Mouse (Mus musculus) adrenal gland, postnatal 10 days (tissue): ENCODE results near the gene Gm136. TPM values are rescaled to one million over a fixed set of nuclear protein-coding genes. Genes with fewer than 3 reads are reported as not detected.
A peak's percentile ranks its signal among the peaks of the same experiment; 100 is the strongest.

Source experiments
- DNase-seq: peaks from one replicate; pipeline ENCODE4 v3.0.0; 2021; ENCODE audit warnings: mixed read lengths
- total RNA-seq, 2 experiments: library from RNA; stranded (reverse); gene quantifications; 2 replicates each; pipeline ENCODE4 v1.2.3; 2021

Gene Gm136
- total RNA-seq, 2 experiments from 2014 or later: not detected

DNA sequence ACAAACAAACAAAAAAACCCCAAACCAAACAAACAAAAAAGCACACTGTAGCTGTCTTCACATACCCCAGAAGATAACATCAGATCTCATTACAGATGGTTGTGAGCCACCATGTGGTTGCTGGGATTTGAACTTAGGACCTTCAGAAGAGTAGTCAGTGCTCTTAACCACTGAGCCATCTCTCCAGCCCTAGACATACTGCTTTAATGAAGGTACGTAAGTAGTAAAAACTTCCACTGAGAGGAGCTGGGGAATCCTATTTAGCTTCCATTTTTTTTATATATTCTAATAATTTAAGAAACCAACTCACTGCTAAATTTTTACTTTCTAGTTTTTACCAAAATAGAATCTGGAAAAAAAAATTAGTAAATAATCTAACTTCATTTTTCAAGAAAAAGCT is 41.0 kb downstream of the Gm136 start:
- no peak for DNase-seq

DNA sequence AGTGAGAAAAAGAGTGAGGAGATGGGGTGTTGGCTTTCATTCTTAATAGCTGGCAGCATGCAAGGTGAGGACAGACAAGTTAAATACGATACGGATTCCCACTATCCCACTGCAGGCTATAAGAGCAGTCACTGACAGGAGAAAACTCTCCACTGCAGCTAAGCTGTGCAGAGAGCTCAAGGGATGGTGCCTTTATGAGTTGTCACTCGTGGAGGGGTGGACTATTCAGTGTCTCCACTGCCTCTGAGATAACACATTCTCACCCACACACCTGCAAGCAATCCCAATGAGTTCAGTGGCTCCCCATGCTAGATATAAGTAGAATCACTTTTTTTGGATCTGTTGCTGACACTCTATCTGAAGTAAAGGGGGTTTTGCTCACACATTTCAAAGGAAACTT is 47.9 kb downstream of the Gm136 start:
- no peak for DNase-seq

DNA sequence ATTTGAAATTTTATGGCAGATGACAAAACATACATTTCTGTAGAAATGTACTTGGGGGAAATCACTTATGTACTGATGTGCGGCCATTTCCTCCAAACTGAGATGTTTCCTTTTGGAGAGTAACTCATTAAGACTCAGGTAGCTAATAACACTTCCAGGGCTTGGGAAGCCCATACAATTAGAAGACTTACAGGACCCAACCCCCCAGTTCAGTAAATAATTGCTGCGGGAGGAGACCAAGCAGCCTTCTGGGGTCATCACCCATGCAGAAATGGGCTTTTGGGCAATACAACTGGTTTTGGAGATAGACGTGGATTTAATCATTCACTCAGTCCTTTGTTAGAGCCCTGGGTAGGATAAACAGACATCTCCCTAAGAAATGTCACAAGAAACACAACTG is 48.8 kb downstream of the Gm136 start:
- no peak for DNase-seq

DNA sequence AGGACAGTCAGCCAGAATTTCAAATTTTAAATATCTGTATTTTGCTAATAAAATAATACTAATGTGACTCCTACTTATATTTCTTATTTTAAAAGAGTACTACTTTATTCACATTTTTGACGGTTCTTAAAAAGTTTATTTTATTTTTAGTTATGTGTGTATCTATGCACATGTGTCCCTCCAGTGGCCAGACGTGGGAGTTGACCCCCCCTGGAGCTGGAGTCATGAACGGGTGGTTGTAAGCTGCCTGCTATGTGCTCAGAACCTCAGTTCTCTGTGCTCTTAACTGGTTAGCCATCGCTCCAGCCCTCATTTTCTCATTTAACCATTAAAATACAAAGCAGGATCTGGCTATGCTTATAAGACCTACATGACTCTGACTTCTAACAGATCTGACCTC is 53.0 kb downstream of the Gm136 start:
- no peak for DNase-seq

DNA sequence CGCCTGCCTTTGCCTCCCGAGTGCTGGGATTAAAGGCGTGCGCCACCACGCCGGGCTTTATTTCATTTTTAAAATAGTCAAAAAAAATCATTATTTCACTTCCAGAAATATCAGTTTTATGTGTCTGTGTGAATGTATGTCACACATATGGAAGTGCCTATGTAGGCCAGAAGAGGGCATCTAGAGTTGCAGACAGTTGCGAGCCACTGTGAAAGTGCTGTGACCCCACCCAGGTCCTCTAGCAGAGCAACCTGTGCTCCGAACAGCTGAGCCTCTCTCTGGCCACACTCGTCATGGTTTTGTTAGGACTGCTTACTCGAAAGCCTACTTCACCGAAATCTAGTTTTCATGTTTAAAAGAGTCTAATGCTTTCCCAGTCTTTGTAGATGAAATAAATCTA is 53.8 kb downstream of the Gm136 start:
- no peak for DNase-seq

DNA sequence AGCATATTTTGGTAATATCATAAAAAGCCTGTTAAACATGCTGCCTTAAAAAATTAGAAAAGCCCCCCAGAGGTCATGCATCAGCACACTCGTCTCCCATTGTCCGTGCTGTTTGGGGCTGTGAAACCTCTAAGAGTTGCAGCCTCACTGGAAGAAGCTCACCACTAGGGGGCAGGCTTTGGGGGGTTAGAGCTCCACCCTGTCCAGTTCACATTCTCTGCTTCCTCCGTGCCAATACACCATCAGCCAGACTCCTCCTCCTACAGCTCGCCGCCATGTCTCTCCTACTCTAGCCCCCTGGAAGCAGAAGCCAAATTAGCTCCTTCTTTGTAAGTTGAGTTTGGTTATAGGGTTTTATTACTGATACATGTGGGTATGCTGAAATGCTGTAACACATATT is 54.5 kb downstream of the Gm136 start:
- peak; percentile 85 for DNase-seq

Other genes with a start within 250 kb of the Gm136 start
- 10 to 100 TPM; 61.4 to 65.6 TPM for gene Akirin2, start 205.3 kb downstream of the Gm136 start, total RNA-seq
- 10 to 100 TPM; 56.3 to 81.0 TPM for gene Orc3, start 141.3 kb downstream of the Gm136 start, total RNA-seq
- 10 to 100 TPM; 41.6 to 45.8 TPM for gene Rars2, start 141.3 kb downstream of the Gm136 start, total RNA-seq
- gene Slc35a1, start 68.8 kb downstream of the Gm136 start, total RNA-seq: 10 to 100 TPM; 32.7 to 35.1 TPM
- gene Cfap206, start 26.1 kb downstream of the Gm136 start, total RNA-seq: under 1 TPM; 0.55 to 0.87 TPM
- gene Smim8, start 22.2 kb upstream of the Gm136 start, total RNA-seq: 10 to 100 TPM; 26.7 to 30.1 TPM
- gene Zfp292, start 126.7 kb upstream of the Gm136 start, total RNA-seq: 10 to 100 TPM; 17.8 to 22.9 TPM
- not detected for gene Cga, start 137.5 kb upstream of the Gm136 start, total RNA-seq